Mouse (Mus musculus) liver, embryonic 16.5 days (tissue): ENCODE measurements around the gene Msl2. TPM values are rescaled to one million over a fixed set of nuclear protein-coding genes. Genes with fewer than 3 reads are reported as not detected.

ENCODE experiments used
- polyA plus RNA-seq: library from polyadenylated mRNA; unstranded; fragments of >200 nt; fragmentation: Nextera tagmentation; extraction: Ambion mirVana; gene quantifications from 2 replicates; pipeline ENCODE4 v1.2.1, GENCODE M21; 2015

Gene Msl2
- polyA plus RNA-seq, 1 experiment from 2014 or later: 1.6 TPM

Other genes with a start within 250 kb of the Msl2 start
- gene Pccb, start 39.2 kb upstream of the Msl2 start, polyA plus RNA-seq: 8.8 TPM in 2 replicates
- gene Ppp2r3a, start 177.7 kb downstream of the Msl2 start, polyA plus RNA-seq: 3.8 and 4.5 TPM in 2 replicates